Mouse (Mus musculus): ENCODE data around the gene Pibf1.

The Pibf1 gene

DNA sequence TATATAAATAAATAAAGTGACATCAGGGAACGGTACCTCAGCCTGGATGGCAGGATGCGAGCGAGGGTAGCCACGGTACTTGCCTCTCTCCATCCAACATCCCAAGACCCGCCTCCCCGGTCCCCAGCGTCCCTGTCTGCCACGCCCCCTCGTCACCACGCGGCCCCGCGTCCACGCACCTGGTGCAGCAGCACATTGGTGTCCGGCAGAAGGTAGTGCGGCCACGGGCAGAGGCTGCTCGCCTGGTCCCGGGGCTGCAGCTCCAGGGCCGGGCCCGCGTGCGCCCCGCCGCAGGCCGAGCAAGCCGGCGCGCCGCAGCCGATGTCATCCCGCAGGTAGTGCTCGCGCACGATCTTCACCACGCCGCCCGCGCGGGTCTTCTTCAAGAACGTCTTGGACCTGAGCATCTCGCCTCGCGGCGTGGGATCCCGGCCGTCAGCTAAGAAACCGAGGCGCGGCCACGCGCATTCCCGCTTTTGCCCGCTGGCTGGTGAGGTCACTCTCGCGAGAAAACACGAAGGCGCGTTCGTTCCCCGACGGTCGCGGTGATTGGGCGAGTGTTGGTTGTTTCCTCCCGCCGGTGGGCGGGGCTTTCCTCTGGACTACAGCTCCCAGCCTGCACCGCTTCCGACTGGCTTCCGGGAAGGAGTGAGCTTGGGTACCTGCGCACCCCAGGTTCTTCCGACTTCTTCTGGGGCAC is at the start of gene Pibf1, which contains the start of gene Dis3:
TSS of gene Pibf1 (plus strand) at position 158 of the 700 bp plus-strand sequence.
TSS of gene Dis3 (minus strand) at position 504 of the 700 bp plus-strand sequence.
- peak; percentile 96 for DNase-seq (ENCODE audit: low spot score)

- DNase-seq (ENCODE audit: low spot score): no peak
These were observed 40.2 kb upstream of the Pibf1 start for GRCm38 (mm10) chr14:99058959-99059586.

- DNase-seq (ENCODE audit: low spot score): no peak
These were observed 38.6 kb upstream of the Pibf1 start for GRCm38 (mm10) chr14:99060616-99061015.

- DNase-seq (ENCODE audit: low spot score): no peak
These were observed 36.1 kb upstream of the Pibf1 start for GRCm38 (mm10) chr14:99063091-99063490.

DNA sequence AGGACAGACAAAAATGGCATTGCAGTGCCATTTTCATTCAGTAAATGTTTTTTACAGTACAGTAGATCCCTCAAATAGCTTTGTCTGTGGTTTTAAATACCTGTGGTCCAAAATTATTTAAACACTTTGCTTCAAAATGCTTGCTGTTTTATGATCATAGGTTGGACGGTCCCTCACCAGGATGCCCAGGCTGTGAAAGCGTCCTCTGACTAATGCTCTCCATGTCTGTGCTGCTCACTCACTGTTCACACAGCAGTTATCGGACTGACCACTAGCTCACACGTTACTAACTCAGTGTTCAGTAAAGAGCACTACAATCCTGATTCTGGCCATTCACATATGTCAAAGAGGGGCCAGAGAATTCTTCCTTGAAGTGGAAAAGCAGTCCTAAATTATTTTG is 28.1 kb upstream of the Pibf1 start:
- DNase-seq (ENCODE audit: low spot score): no peak

DNA sequence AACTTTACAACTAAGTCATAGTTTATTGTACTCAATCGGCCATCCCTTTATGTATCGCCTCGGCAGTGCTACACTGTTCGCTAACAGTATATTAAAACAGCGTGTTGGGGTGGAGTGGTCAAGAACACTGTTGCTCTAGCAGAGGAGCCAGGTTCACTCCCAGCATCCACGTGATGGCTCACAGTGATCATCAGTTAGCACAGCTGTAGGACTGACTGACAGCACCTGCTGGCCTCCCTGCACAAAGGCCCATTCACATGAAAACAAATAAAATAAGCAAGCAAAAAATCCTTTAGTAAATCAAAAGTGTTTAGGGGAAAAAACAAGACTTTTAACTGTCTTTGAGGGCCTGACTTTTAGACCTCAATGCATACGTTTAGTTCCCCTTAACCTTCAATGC is 10.3 kb upstream of the Pibf1 start:
- DNase-seq (ENCODE audit: low spot score): no peak

DNA sequence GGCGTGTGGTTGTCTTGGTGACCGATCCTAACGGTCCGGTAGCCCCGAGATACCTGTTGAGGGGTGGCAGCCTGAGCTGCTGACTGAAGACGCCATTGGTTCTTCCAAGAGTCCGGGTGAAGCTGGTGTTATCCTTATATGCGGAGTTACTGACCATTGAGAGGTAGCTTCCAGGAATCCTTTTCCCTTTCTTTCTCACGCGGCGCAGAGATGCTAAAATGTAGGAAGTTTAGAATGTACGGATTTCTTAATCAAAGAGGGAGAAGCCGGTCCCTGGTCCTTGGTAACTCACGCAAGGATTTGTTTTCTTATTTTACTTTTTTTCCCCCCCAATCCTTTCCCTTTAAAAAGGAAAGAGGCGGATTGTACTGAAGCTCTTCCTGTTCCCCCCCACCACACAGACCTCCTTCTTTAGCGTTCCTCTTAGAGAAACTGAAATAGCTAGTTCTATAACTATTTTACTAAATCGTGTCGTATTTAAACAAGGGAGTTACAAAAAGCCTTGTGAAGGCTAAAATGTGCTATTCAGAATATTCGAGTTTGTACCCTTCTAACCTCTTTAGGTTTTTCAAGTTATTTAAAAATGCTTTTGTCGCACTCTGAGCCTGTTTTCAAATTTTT is 853 bp downstream of the Pibf1 start:
- DNase-seq (ENCODE audit: low spot score): no peak

- no peak for DNase-seq (ENCODE audit: low spot score)
These were observed 3.8 kb downstream of the Pibf1 start for GRCm38 (mm10) chr14:99103050-99103449.

- no peak for DNase-seq (ENCODE audit: low spot score)
These were observed 5.4 kb downstream of the Pibf1 start for GRCm38 (mm10) chr14:99104542-99105123.

- DNase-seq (ENCODE audit: low spot score): no peak
These were observed 7.4 kb downstream of the Pibf1 start for GRCm38 (mm10) chr14:99106671-99107070.

DNA sequence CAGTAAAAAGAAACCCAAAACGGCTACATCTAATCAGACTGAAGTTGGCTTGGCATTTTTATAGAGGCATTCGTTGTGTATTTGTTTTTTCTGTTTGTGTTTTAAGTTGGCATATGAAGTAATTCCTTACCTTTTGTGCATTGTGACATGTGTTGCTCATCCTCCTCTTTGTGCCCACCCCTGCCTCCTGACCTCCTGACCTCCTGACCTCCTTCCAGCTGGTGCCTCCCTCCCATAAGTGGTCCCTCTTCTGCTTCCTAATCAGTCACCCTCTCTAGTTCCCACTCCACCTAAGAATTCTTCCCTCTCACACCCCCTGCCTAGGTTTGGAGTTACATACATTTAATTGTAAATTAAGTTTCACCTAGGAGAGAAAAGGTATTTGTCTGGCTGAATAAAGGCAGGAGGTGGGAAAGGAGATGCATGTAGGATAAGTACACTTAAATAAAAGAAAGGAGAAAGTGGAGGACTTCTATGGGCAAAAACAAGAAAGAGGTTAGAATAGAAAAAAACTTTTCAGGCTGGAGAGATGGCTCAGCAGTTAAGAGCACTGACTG is 8.5 kb downstream of the Pibf1 start:
- DNase-seq (ENCODE audit: low spot score): no peak

GRCm38 (mm10) chr14:99108762-99109161 is 9.5 kb downstream of the Pibf1 start:
- DNase-seq (ENCODE audit: low spot score): no peak

DNA sequence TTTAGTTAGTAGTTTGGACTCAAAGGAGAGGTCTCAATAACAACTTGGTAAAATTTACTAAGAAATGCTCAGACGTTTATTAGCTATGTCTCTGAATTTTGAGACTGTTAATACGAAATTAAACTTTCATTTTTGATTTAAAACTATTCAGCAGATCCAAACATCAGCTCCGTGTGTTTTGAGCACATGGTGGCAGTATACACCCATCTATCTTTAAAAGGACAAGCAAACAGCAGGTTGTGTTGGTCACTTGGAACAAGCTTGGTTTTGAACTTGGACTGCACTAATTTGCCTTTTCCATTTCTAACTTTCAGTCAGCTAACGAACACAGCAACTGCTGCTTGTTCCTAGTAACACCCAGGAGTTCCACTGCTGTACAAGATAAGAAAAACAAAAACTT is 18.4 kb downstream of the Pibf1 start:
- no peak for DNase-seq (ENCODE audit: low spot score)

DNA sequence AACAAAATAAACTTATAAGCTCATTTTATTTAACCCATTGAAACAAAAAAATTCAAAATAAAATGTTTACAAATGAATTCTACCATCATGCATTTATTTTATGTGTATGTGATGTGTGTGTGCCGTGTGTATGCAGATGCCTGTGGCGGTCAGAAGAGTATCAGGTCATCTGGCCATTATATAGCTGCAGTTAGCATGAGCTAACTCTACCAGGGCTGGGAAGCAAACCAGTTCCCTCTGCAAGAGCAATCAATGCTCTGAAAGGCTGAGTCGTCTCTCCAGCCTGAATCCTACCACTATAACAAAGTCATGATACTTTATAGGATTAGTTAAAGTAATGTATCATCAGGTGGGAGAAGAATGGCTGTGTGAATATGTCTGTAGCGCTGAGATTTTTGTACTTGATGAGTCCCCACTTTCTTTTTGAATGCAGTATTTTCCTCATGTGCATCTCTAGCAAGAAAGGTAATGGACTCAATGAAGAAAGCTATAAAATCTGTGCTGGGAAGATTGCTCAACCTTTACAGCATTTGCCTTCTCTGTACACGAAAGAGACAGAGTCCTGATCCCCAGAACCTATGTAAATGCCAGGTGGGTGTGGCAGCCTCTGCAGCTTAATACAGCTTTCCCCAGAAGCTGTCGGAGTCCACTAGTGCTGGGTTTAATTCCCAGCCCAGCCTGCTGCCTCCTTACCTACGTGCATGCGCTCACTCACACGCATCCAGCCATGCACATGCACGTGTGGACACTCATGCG is 22.5 kb downstream of the Pibf1 start:
- DNase-seq (ENCODE audit: low spot score): no peak

- DNase-seq (ENCODE audit: low spot score): no peak
These were observed 24.9 kb downstream of the Pibf1 start for GRCm38 (mm10) chr14:99124076-99124475.

GRCm38 (mm10) chr14:99126713-99127112 is 27.5 kb downstream of the Pibf1 start:
- no peak for DNase-seq (ENCODE audit: low spot score)

DNA sequence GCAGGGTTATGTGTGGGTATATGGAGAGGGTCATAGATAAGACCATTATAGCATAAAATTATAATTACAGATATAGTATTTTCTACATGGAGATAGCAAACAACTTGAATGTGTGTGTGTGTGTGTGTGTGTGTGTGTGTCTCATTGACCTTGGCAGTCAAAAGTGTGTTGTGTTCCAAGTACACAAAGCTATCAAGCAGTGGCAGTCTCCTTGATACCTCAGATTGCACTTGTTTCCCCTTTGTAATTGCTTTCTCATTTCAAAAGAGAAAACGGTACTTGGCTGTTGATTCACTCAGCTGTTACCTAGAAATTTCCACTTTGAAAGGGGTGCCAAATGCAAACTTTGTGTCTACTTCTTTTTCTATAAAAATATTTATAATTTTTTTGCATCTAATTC is 28.3 kb downstream of the Pibf1 start:
- DNase-seq (ENCODE audit: low spot score): no peak

- no peak for DNase-seq (ENCODE audit: low spot score)
These were observed 29.8 kb downstream of the Pibf1 start for GRCm38 (mm10) chr14:99129050-99129449.

DNA sequence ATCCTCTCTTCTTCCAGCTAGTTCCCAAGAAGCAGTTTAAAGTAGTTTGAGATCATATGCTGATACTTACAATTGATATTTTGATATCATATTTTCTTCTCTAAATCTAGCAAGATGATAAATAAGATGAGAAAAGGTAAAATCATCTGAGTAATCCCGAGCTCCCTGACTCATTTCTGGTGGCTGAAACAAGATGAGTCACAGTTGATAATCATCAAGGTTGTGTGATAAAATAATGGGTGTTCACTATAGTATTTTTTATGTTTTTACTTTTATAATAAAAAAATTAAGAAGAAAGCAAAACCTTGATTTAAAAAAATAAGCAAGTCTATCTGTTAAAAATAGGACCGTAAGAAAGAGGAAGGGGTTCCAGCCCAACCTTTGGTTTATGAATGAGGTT is 34.8 kb downstream of the Pibf1 start:
- DNase-seq (ENCODE audit: low spot score): no peak

- DNase-seq (ENCODE audit: low spot score): no peak
These were observed 36.5 kb downstream of the Pibf1 start for GRCm38 (mm10) chr14:99135761-99136160.

GRCm38 (mm10) chr14:99136297-99136696 is 37.1 kb downstream of the Pibf1 start:
- no peak for DNase-seq (ENCODE audit: low spot score)

GRCm38 (mm10) chr14:99140036-99140435 is 40.8 kb downstream of the Pibf1 start:
- no peak for DNase-seq (ENCODE audit: low spot score)

Data from ovary, adult 18-20 months (tissue).